21 mouse cellular contexts compared by ENCODE assay signal in the genomic region with DNA sequence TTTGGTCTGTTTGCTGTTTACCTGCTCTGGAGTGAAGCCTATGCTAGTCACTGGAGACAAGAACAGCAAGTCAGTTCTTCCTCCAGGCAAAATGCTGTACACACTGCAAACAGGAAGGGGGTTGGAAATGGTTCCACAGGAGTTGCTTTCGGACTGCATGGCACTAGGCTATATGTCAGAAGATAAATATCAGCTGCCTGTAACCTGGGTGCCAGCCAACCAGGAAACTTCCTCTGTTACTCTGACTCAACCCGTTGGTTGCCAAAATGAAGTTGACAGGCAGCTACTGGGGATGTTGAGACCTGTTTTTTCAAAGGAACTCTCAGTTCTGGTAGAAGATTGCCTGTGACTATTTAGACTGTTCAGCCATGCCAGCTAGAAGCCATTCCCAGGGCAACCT. TPM values are rescaled to one million over a fixed set of nuclear protein-coding genes. Genes with fewer than 3 reads are reported as not detected.
DNase-seq lines count a peak whose midpoint lies in the region; ATAC-seq and TF ChIP-seq lines count a peak whose summit lies in the region.
"Had no signal": no experiment of that assay in that cellular context is flagged by ENCODE, and none has a peak within 500 bp of the region (broad histone marks: within the 10 kb centered on the region; RNA-seq: fewer than 3 reads in every experiment).

No protein-coding gene starts in this region.

- H3K36me3 ChIP-seq in kidney, embryonic 16.5 days (ENCODE audit: insufficient read depth, low read length): no peaks in the 10 kb centered on the region
- H3K36me3 ChIP-seq in MEL (ENCODE audit: control insufficient read depth in 1 of 2, insufficient read depth in 2 of 2, low read length in 2 of 2): no peaks in the 10 kb centered on the region
- H3K36me3 ChIP-seq: intestine, embryonic 15.5 days; midbrain, embryonic 10.5 days; neural tube, embryonic 15.5 days had no signal

- H3K4me1 ChIP-seq in kidney, embryonic 16.5 days (ENCODE audit: insufficient read depth, low read length): no peaks in the 10 kb centered on the region
- no peaks in the 10 kb centered on the region for H3K4me1 ChIP-seq in MEL (ENCODE audit: control insufficient read depth in 1 of 2, insufficient read depth in 2 of 2, low read length in 2 of 2)
- H3K4me1 ChIP-seq: intestine, embryonic 15.5 days; midbrain, embryonic 10.5 days; neural tube, embryonic 15.5 days had no signal

- no peak overlapping the region for H3K9ac ChIP-seq in kidney, embryonic 16.5 days (replicated peaks; ENCODE audit: low read length)
- no peak overlapping the region for H3K9ac ChIP-seq in MEL (ENCODE audit: control insufficient read depth, low read depth, low read length, poor library complexity, severe bottlenecking)
- H3K9ac ChIP-seq: hindbrain, embryonic 14.5 days; intestine, embryonic 15.5 days; lung, embryonic 14.5 days; neural tube, embryonic 15.5 days had no signal

- no peak for TF ChIP-seq EP300 in MEL (IDR thresholded peaks at IDR 0.05; ENCODE audit: low read depth in 1 of 2, low read length in 2 of 2)

- no peak for TF ChIP-seq RAD21 in MEL (IDR thresholded peaks at IDR 0.05; ENCODE audit: low read depth, low read length)

- H3K4me3 ChIP-seq in kidney, embryonic 16.5 days (ENCODE audit: low read length): no peak overlapping the region
- H3K4me3 ChIP-seq in MEL (ENCODE audit: control insufficient read depth in 1 of 2, insufficient read depth in 1 of 2, low read depth in 2 of 2, low read length in 2 of 2): no peak overlapping the region
- H3K4me3 ChIP-seq: intestine, embryonic 15.5 days; midbrain, embryonic 10.5 days; neural tube, embryonic 15.5 days had no signal

- H3K27me3 ChIP-seq in kidney, embryonic 16.5 days (ENCODE audit: insufficient read depth, low read length): no peaks in the 10 kb centered on the region
- peaks cover 1 to 2% of the 10 kb centered on the region in 2 experiments; a peak in 3 of 4 replicates for H3K27me3 ChIP-seq in MEL (ENCODE audit: control insufficient read depth in 1 of 2, insufficient read depth in 2 of 2, low read length in 2 of 2)
- H3K27me3 ChIP-seq: intestine, embryonic 15.5 days; neural tube, embryonic 15.5 days had no signal

- WGBS in kidney, embryonic 16.5 days: 34% methylated on average over 2 of the region's 2 CpGs

- no peak overlapping the region for H3K27ac ChIP-seq in kidney, embryonic 16.5 days (ENCODE audit: low read length)
- H3K27ac ChIP-seq in MEL (ENCODE audit: control insufficient read depth, low read depth, low read length): no peak overlapping the region
- H3K27ac ChIP-seq: hindbrain, embryonic 14.5 days; intestine, embryonic 15.5 days; midbrain, embryonic 10.5 days; neural tube, embryonic 15.5 days had no signal

- no peak for TF ChIP-seq POLR2A in MEL (IDR thresholded peaks at IDR 0.05; ENCODE audit: control insufficient read depth in 1 of 2, insufficient read depth in 1 of 2, low read depth in 1 of 2, low read length in 2 of 2, poor library complexity in 1 of 2)

- ATAC-seq in kidney, embryonic 16.5 days (ENCODE audit: low FRiP score, low TSS enrichment): no peak
- ATAC-seq: forebrain, embryonic 14.5 days; intestine, embryonic 15.5 days had no signal

- no peak for TF ChIP-seq CTCF in MEL (IDR thresholded peaks at IDR 0.05 in 2 of 3, conservative IDR thresholded peaks at IDR 0.05 in 1 of 3; ENCODE audit: control insufficient read depth in 1 of 3, insufficient read depth in 1 of 3, low read depth in 2 of 3, low read length in 3 of 3, poor library complexity in 1 of 3, severe bottlenecking in 1 of 3)

- no peak overlapping the region for H3K4me2 ChIP-seq in kidney, embryonic 16.5 days (replicated peaks; ENCODE audit: low read depth, low read length)
- H3K4me2 ChIP-seq: heart, embryonic 11.5 days; hindbrain, embryonic 14.5 days; intestine, embryonic 15.5 days; lung, embryonic 14.5 days; neural tube, embryonic 15.5 days had no signal

- peak; percentile 12 to 32 for DNase-seq in kidney, postnatal 4 days
- DNase-seq in MEL (ENCODE audit: low read depth, low spot score) (peak; percentile 42), adipocyte (ENCODE audit: low spot score) (peak; percentile 76)
- peak; percentile 52 for DNase-seq in lung, postnatal 36 days
- no peak for DNase-seq in cerebellum, postnatal 10 days
- DNase-seq in natural killer cell, adult 2 months (ENCODE audit: low spot score in 2 of 2): no peak
- DNase-seq: cerebellum, adult 9-10 months; left cerebral cortex, postnatal 4 days; lung, embryonic 14.5 days; retina, postnatal 1 day; thymus, postnatal 36 days had no signal

- no peaks in the 10 kb centered on the region for H3K79me2 ChIP-seq in MEL (ENCODE audit: control insufficient read depth, insufficient read depth, low read length, poor library complexity)

- H3K9me3 ChIP-seq in kidney, embryonic 16.5 days (ENCODE audit: low read length): no peaks in the 10 kb centered on the region
- H3K9me3 ChIP-seq in MEL (replicated peaks; ENCODE audit: insufficient read depth, low read length): no peaks in the 10 kb centered on the region
- H3K9me3 ChIP-seq: intestine, embryonic 15.5 days; midbrain, embryonic 10.5 days; neural tube, embryonic 15.5 days had no signal

TF ChIP-seq in MEL, 35 proteins besides CTCF, POLR2A, EP300 and RAD21:
- no peak for TF ChIP-seq USF2 (IDR thresholded peaks at IDR 0.05; ENCODE audit: borderline replicate concordance in 1 of 2, insufficient read depth in 1 of 2, low read depth in 1 of 2, low read length in 2 of 2)
- TF ChIP-seq UBTF (IDR thresholded peaks at IDR 0.05; ENCODE audit: borderline replicate concordance, insufficient read depth, low read depth, low read length): no peak
- TF ChIP-seq USF1 (IDR thresholded peaks at IDR 0.05; ENCODE audit: low read depth, low read length): no peak
- TF ChIP-seq GABPA (IDR thresholded peaks at IDR 0.05; ENCODE audit: low read depth, low read length): no peak
- TF ChIP-seq NRF1 (IDR thresholded peaks at IDR 0.05; ENCODE audit: insufficient read depth, low read depth, low read length, poor library complexity, severe bottlenecking): no peak
- no peak for TF ChIP-seq ETS1 (IDR thresholded peaks at IDR 0.05; ENCODE audit: low read depth, low read length)
- TF ChIP-seq ELF1 (IDR thresholded peaks at IDR 0.05; ENCODE audit: low read depth, low read length): no peak
- TF ChIP-seq RCOR1 (IDR thresholded peaks at IDR 0.05; ENCODE audit: low read depth, low read length): no peak
- TF ChIP-seq HCFC1 (IDR thresholded peaks at IDR 0.05; ENCODE audit: low read depth, low read length): no peak
- TF ChIP-seq MYC (IDR thresholded peaks at IDR 0.05; ENCODE audit: low read depth, low read length): no peak

RNA-seq across cellular contexts. Expression of gene Mov10l1, which starts 6.5 kb away (rescaled TPM):
- 0.31 TPM in 1 of 2 replicates, not detected in the other for polyA plus RNA-seq in kidney, embryonic 16.5 days (2015; fragmentation: Nextera tagmentation; extraction: Ambion mirVana)
- not detected in 2 replicates for total RNA-seq in MEL (2012; rRNA removed)
- polyA plus RNA-seq in MEL (2012; ENCODE audit: insufficient read depth in 1 of 2, insufficient read length in 2 of 2, low read depth in 1 of 2, low replicate concordance in 2 of 2, missing spikeins in 1 of 2): not detected
- total RNA-seq: layer of hippocampus, adult 18-20 months; liver, adult 2 months had no signal
- polyA plus RNA-seq: forebrain, embryonic 14.5 days; hindbrain, embryonic 14.5 days; intestine, embryonic 15.5 days; liver, adult 2 months; lung, embryonic 14.5 days; midbrain, embryonic 10.5 days; neural tube, embryonic 15.5 days had no signal

RNA-seq across cellular contexts. Expression of gene Mlc1, which starts 10.4 kb away (rescaled TPM):
- 0.06 TPM in 1 of 2 replicates, not detected in the other for polyA plus RNA-seq in kidney, embryonic 16.5 days (2015; fragmentation: Nextera tagmentation; extraction: Ambion mirVana)
- total RNA-seq in MEL (2012; rRNA removed): not detected in 2 replicates
- not detected for polyA plus RNA-seq in MEL (2012; ENCODE audit: insufficient read depth in 1 of 2, insufficient read length in 2 of 2, low read depth in 1 of 2, low replicate concordance in 2 of 2, missing spikeins in 1 of 2)
- total RNA-seq: heart, postnatal 25 days; liver, adult 2 months had no signal
- polyA plus RNA-seq: heart, embryonic 11.5 days; intestine, embryonic 15.5 days; liver, adult 2 months; lung, embryonic 14.5 days had no signal

RNA-seq across cellular contexts. Expression of gene Ttll8, which starts 35.0 kb away (rescaled TPM):
- polyA plus RNA-seq in kidney, embryonic 16.5 days (2015; fragmentation: Nextera tagmentation; extraction: Ambion mirVana): not detected in 2 replicates
- not detected in 2 replicates for total RNA-seq in MEL (2012; rRNA removed)
- polyA plus RNA-seq in MEL (2012; ENCODE audit: insufficient read depth in 1 of 2, insufficient read length in 2 of 2, low read depth in 1 of 2, low replicate concordance in 2 of 2, missing spikeins in 1 of 2): not detected
- total RNA-seq: heart, postnatal 25 days had no signal
- polyA plus RNA-seq: heart, embryonic 11.5 days; hindbrain, embryonic 14.5 days; intestine, embryonic 15.5 days; lung, embryonic 14.5 days; midbrain, embryonic 10.5 days had no signal

Comparison
In these comparisons a context has a peak if more than half of its experiments do, and no peak if none do; other contexts are left out.
1. DNase-seq: peak in kidney, postnatal 4 days (2 of 2), MEL (single experiment), adipocyte (single experiment) and lung, postnatal 36 days (single experiment); none in cerebellum, postnatal 10 days (0 of 2) and natural killer cell, adult 2 months (0 of 2).